Mouse (Mus musculus) retina, embryonic 14.5 days (tissue): ENCODE data around the gene Dennd4b.
A peak's percentile ranks its signal among the peaks of the same experiment; 100 is the strongest.
"Not testable (repeated sequence)": the region's sequence is repeated elsewhere in the genome, so short reads cannot be mapped to it uniquely, and the experiment has no call there.

Experiments used
- DNase-seq: peaks from one replicate; pipeline ENCODE4 v3.0.0-alpha.2; 2015; ENCODE audit warnings: low spot score

The Dennd4b gene

DNA sequence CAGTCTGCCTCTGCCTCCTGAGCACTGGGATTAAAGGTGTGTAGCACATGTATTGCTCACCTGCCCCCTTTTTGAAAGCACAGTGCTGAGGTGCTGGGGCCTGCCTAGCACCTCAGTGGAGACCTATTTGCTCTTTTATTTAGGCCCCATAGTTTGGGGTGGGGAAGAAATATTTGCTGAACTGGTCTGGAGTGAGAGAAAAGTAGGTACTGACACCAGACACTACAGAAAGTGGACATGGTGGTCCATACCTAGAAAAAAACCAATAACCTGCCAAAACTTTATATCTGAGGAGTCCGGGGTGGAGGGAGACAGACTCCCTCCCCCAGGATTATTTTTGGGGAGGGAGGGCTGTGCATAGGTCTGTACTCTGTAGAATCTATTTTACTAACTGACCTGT lies 11.8 kb upstream of the Dennd4b start:
- DNase-seq, result not testable (repeated sequence)

DNA sequence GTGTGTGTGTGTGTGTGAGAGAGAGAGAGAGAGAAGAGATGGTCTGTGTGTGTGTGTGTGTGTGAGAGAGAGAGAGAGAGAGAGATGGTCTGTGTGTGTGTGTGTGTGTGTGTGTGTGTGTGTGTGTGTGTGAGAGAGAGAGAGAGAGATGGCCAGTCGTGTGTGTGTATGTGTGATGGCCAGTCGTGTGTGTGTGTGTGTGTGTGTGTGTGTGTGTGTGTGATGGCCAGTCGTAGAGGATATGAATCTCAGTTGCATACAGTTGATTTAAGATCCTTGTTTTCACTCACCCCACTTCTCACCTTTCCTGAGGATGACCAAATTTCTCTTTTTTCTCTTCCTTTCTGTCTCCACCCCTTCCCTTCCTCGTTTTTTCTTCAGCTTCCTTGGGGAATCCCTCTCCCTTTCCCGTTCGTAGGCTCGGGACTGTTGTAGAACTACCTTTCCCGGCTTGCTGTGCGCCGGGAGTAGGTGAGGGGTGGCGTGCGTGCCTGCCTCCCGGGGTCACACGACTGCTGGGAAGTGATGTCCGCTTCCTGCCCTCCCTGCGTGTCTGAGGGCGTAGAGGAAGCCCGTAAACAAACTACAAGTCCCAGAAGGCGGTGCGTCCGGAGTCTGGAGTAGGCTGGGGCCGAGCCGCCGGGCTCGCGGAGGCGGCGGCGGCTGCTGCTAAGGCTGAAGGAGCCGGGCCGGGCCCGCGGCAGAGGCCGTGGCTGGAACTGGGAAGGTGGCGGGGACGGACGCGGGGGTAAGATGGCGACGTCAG lies 11.1 kb upstream of the Dennd4b start, which contains the start of gene Crtc2:
Gene Crtc2 (plus strand): TSS at position 511 of the 766 bp plus-strand sequence.
- peak; percentile 94 for DNase-seq

DNA sequence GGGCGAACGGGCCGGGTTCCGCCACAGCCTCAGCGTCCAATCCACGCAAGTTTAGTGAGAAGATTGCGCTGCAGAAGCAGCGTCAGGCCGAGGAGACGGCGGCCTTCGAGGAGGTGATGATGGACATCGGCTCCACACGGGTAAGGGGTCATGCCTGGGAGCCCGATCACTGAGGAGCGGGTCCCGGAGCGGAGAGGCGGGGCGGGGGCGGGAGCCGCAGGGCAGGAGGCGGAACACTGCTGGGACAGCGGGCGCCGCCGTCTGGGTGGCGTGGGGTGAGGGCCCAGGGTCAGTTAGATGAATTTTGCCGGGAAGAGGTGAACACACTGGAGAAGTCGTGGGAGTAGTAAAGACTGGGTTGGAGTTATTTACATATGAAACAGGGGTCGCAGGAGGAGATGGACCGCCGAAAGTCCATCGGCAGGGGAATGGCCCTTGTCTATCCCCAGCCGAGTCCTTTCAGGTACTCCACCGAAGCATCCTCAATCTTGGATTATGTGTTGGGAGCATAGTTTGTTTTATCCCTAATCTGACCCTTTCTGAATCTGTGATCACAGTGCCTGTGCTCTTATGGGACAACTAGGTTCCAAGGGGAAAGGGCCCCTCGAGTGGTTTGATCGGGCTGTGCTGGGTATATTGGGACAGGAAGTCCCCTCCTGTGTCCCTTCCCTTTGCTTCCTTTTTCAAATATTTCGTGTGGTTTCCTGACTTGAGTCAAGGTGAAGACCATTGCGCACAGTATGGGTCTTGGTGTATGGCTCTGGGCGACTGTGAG lies 10.4 kb upstream of the Dennd4b start:
- peak; percentile 17 for DNase-seq

DNA sequence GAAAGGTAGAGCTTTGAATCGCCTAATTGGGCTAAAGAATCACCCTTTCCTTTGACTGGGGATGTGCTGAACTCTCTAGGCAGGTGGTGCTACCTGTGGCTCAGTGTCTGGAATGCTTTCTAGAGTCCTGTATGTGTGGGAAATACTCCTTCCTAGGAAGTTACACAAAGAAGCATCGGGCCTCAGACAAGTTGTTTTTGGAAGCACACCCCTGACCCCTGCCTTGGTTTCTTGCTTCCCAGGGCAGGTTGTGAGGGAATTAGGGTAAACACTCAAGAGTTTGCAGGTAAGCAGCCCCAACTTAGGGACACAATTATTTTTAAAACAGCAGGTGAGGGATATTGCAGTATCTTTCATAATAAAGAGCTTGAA lies 9.8 kb upstream of the Dennd4b start:
- no peak for DNase-seq

DNA sequence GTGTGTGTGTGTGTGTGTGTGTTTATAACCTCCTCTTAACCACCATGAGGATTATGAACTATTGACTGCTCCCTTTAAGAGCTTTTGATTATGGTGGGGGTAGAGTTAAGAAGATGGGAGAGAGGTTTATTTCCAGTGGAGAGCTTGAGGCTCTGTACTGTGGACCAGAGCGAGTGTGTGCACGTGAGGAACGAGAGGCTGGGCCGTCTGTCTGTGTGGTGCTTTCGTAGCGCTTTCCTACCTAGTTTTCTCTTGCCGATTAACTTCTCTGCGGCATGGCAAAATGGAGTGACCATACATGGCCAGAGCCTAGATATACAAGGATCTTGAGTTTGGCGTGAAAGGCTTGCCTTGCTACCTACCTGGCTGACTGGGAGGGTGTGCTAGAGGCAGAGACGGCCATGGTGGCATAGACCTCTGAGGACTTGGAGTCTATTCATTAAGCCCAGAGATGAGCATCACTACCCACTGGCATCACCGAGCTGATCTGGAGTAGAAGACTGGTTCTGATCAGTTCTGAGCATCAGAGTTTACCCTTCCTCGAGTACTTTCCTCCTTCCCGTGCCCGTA lies 9.1 kb upstream of the Dennd4b start:
- DNase-seq, result no peak

DNA sequence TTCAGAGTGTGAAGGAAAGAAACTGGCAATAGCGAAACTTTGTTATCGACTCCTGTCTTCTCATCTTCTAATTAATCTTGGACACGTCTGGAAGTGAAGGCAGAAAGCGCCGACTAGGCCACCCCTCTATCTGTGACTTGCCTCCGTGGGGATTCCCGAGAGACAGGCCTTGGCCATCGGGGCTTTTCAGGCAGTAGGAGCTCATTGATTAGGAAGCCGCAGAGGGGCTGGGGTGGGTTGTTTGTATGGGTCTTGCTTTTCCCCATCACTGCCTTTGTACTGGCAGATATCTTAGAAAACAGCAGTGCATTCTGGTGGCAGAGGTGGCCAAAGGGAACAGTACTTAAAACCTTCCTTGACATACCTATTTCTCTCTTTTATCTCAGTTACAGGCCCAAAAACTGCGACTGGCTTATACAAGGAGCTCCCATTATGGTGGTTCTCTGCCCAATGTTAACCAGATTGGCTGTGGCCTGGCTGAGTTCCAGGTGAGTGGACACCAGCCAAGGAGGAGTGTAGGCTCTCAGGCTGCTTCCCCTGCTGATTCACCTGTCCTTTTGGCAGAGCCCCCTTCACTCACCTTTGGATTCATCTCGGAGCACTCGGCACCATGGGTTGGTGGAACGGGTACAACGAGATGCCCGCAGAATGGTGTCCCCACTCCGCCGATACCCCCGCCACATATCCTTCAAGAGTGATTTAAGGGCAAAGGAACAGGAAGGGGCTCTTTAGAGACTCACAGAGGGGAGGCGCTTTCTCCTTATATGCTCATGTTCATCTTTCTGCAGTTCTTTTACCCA lies 8.1 kb upstream of the Dennd4b start:
- DNase-seq, result no peak

DNA sequence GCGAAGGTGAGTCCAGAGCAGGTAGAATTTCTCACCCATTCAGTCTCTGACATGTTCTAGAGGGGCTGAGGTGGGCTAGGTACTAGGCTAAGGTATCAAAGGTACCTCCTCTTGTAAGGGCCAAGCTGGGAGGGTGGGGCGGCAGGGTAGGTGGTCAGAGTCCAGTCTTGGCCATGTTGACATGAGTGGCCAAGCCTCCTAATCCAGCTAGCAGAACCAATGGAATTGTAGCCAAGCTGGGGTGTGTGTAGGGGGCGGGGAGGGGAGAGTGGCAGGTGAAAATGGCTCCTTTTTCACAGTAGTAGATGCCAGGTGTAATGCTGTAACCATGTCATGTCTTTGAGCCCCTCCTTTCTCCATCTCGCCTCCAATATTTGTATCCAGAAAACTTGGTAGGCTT lies 6.5 kb upstream of the Dennd4b start:
- DNase-seq, result no peak

GRCm38 (mm10) chr3:90263121-90263771 lies 1.7 kb upstream of the Dennd4b start:
- DNase-seq, result no peak

- DNase-seq, result no peak
Measured at GRCm38 (mm10) chr3:90264687-90265033, 325 bp upstream of the Dennd4b start.

DNA sequence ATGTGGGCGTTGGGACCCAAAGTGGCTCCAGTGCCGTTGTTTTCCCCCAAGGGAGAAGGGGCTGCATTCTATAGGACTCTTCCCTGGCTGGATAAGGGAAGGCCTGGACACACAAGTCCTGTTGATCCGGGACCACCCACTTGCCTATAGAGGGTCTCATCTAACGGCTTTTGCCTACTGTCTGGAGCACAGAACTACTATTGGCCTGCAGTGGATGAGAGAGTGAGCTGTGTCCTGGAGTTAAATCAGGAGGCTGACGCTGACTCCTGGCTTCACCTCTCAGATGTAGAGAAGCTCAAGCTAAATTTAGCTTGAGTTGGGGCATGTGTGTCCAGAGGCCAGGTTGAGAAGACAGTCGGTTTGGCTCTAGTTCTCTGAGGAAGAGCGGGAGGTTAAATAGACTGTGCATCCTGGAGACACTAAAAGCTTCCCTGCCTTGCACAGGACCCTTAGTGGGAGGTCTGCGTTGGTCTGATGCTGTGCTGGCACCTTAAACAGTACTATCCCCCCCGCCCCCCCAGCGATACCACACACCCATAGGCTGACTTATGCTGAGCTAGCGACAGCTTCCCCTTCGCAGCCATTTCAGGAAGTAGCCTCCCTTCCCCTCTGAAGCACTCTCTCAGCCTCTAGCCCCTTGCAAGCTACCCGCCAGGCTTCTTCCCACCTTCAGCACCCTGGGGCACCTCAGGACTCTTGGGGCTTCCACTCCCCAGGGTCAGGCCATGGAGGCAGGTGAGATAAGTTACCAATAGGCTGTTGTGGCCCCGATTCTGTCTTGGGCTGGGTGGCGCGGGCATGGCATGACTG lies 1.2 kb downstream of the Dennd4b start:
- no peak for DNase-seq

DNA sequence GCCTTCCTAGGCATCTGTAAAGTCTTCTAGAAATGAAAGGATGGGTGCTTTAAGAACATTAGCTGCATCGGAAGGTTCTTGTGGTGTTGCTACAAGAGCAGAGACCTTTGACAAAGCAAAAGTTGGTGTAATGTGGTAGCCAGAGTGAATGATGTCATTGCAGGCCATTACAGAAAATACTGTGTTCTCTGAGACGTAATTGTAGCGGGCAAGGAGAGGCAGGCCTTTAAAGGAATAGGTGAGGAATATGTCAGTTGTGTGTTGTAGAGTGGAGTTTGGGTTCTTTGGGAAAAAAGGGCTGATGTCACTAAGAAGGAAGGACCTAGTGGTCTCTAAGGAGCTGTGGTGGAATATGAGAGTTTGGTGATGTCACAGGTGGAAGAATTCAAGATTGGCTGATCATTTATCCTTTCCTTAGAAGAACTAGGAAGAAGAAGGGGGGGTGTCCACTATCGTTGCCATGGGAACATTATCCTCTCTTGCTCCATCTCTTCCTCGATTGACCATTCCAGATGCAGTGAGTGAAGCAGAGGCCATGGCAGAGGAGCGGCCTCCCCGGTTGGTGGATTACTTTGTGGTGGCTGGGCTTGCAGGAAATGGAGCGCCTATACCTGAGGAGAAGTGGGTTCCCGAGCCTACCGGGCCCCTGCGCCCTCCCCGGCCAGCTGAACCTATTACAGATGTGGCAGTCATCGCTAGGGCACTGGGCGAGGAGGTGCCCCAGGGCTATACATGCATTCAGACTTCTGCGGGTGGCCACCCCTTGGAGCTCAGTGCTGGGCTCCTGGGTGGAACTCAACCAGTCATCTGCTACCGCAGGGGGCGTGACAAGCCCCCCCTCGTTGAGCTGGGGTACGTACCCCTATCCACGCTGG lies 2.2 kb downstream of the Dennd4b start:
- DNase-seq, result no peak

DNA sequence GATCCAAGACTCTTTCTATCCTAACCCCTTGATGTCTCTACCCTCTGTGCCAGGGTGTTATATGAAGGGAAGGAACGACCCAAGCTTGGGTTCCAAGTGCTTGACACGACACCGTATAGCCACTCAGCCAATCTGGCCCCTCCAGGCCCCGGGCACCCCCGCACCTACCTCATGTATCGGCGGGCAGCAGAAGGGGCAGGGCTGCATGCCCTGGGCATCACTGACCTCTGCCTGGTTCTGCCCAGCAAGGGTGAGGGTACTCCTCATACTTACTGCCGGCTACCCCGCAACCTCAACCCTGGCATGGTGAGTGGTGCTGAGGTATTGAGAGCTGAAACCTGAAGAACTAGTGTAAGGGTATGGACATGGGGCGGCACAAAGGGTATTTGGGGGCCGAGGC lies 3.2 kb downstream of the Dennd4b start:
- DNase-seq, result no peak

DNA sequence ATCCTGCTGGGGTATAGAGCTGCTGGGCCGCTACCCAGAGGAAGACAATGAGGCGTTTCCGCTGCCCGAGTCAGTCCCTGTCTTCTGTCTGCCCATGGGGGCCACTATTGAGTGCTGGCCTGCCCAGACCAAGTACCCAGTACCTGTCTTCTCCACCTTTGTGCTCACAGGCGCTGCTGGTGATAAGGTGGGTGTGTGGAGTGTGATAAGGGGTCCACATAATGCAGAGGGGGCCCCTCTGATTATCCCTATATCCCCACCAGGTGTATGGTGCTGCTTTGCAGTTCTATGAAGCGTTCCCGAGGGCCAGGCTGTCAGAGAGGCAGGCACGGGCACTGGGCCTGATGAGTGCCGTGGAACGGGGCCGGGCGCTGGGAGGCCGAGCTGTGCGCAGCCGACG lies 4.0 kb downstream of the Dennd4b start:
- no peak for DNase-seq

DNA sequence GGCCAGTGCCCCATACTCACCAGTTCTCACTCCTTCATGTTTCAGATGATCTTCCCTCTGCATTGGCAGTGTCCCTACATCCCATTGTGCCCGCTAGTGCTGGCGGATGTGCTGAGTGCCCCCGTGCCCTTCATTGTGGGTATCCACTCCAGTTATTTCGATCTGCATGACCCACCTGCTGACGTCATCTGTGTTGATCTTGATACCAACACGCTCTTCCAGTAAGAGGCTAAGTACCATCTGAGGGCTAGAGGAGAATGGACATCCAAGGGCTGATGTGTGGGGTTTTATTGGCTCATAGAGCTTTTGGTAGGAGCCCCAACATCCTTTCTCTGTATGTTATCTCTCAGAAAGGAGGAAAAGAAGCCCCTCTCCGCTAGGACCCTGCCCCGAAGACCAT lies 5.8 kb downstream of the Dennd4b start:
- no peak for DNase-seq

DNA sequence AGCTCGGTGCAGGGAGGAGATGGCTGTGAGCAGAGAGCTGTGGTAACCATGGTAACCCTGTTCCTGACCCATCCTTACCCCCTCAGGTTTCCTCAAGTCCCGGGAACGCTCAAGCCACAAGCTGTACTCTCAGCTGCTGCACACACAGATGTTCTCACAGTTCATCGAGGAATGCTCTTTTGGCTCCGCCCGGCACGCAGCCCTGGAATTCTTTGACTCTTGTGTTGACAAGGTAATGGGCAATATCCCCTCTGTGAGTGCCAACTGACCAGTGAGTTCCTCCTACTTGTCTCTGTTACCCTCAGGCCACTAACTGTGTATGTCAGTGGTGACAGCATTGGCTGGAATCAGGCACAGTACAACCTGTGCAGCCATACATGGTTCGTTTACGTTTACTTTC lies 7.2 kb downstream of the Dennd4b start:
- no peak for DNase-seq

GRCm38 (mm10) chr3:90273855-90274254 lies 8.9 kb downstream of the Dennd4b start:
- DNase-seq, result no peak

- no peak for DNase-seq
Measured at GRCm38 (mm10) chr3:90275286-90275685, 10.3 kb downstream of the Dennd4b start.

- DNase-seq, result no peak
Measured at GRCm38 (mm10) chr3:90276858-90277257, 11.9 kb downstream of the Dennd4b start.

GRCm38 (mm10) chr3:90277793-90278192 lies 12.8 kb downstream of the Dennd4b start:
- no peak for DNase-seq

- no peak for DNase-seq
Measured at GRCm38 (mm10) chr3:90278211-90278610, 13.2 kb downstream of the Dennd4b start.
